Mouse (Mus musculus): Measurements from ENCODE around the gene Olfr1419.
"Not testable (repeated sequence)": the region's sequence is repeated elsewhere in the genome, so short reads cannot be mapped to it uniquely, and the experiment has no call there.

Olfr1419 gene

DNA sequence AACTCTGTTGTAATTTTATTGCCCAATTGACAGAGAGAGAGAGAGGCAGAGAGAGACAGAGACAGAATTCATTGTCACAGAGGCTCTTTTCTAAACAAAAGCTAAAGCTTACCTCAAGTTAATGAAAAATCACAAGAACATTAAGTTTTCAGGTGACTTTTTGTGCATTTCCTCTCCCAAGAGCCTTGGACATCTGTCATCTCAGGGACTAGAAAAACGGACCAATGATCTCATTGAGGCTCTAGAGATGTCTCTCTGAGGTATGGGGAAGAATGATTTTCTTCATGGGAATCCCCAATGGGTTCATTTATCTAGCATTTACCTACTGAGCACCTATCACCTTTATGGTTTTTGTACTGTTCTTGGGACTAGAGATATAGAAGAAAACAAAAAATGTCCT lies at the start of gene Olfr1419:
Gene Olfr1419 (minus strand): TSS at position 101 of the 400 bp plus-strand sequence.
- no peak for DNase-seq (ENCODE audit: low read depth, low spot score)
- H3K36me3 ChIP-seq (ENCODE audit: control insufficient read depth, insufficient read depth, low read length, poor library complexity, severe bottlenecking): no peaks in the 10 kb centered on the region
- H3K27me3 ChIP-seq (ENCODE audit: control insufficient read depth, insufficient read depth, low read length, poor library complexity, severe bottlenecking): no peaks in the 10 kb centered on the region

DNA sequence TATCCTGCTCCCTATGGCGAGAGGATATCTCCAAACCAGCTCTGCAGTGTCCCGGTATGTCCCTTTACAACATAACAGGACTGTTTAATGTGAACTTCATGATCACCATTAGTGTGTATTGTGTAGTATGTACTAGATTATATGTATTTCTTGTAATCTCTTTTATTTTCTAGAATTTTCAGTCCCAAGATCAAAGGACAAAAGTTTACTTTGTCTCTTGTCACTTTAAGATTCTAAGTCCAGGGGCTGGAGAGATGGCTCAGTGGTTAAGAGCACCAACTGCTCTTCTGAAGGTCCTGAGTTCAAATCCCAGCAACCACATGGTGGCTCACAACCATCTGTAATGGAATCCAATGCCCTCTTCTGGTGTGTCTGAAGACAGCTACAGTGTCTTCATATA lies 47.6 kb upstream of the Olfr1419 start:
- peaks cover 24% of the 10 kb centered on the region for H3K36me3 ChIP-seq (ENCODE audit: control insufficient read depth, insufficient read depth, low read length, poor library complexity, severe bottlenecking)
- not testable (repeated sequence) for H3K27me3 ChIP-seq (ENCODE audit: control insufficient read depth, insufficient read depth, low read length, poor library complexity, severe bottlenecking); DNase-seq (ENCODE audit: low read depth, low spot score)

DNA sequence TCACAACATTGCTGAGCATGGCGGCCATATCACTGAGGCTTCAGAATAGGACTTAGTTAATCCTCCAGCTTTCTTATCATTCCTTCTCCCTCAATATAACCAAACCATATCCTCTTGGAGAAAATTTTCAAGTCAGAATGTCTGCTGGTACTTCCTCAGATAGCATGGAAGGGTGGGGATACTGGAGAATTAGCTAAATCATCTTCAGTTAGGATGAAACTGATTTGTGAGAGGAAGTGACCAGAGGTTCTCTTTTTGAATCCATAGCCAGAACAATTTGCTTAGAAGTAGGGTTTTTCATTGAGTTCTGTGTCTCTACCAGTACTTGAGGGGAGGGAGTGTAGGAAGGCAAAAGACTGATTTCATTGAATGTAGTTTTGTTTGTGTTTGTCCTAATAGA lies 47.2 kb upstream of the Olfr1419 start:
- Histone ChIP-seq H3K27me3 (ENCODE audit: control insufficient read depth, insufficient read depth, low read length, poor library complexity, severe bottlenecking) (no peaks in the 10 kb centered on the region), H3K36me3 (ENCODE audit: control insufficient read depth, insufficient read depth, low read length, poor library complexity, severe bottlenecking) (peaks cover 26% of the 10 kb centered on the region)
- no peak for DNase-seq (ENCODE audit: low read depth, low spot score)

DNA sequence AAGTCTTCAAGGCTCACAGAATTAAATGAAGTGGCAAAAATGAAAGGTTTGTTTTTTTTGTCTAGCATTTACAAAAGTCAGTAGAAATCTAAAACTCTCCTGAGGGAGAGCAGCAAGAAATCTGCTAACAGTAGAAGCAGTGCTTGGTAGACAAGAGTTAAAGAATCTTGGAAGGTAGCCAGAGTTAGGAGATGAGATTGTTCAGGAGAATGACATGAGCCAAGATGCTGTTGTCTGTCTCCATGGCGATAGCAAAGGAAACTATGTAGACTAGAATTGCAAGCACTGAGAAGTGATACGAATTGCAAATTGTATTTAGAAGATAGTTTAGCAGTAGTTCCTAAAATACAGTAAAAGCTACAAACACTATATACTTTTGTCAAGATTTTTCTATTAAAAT lies 40.9 kb upstream of the Olfr1419 start:
- Histone ChIP-seq H3K27me3 (ENCODE audit: control insufficient read depth, insufficient read depth, low read length, poor library complexity, severe bottlenecking) (no peaks in the 10 kb centered on the region), H3K36me3 (ENCODE audit: control insufficient read depth, insufficient read depth, low read length, poor library complexity, severe bottlenecking) (peaks cover 8% of the 10 kb centered on the region)
- no peak for DNase-seq (ENCODE audit: low read depth, low spot score)

DNA sequence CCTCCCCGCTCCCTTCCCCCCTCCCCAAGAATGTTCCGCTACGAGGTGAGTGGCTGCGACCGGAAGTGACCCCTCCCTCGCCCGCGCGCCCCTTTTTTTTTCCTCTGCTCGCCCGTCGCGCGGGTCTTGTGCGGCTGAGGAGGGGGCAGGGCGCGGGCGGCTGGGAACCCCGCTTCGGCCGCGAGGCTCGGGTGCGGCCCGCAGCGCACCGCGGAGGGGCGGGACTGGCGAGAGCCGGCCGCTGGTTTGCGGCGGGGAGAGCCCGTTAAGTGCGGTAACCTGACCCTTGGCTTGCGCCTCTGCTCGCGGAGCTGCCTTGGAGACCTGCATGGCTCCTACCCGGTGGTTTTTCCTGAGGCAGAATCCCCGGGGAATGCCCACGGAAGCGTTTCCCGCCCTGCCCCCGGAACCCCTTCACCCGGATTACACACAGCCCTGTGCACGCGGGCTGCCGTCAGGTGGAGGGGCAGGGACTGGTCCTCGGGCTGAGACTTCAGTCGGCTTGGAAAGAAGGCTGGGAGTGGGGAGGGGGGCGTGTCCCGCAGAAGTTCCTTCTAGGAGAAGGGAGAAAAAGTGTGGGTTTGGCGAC lies 37.7 kb upstream of the Olfr1419 start:
- DNase-seq (ENCODE audit: low read depth, low spot score): no peak
- peaks cover 2% of the 10 kb centered on the region; the same call in 1 of the 2 replicates for H3K36me3 ChIP-seq (ENCODE audit: control insufficient read depth, insufficient read depth, low read length, poor library complexity, severe bottlenecking)

DNA sequence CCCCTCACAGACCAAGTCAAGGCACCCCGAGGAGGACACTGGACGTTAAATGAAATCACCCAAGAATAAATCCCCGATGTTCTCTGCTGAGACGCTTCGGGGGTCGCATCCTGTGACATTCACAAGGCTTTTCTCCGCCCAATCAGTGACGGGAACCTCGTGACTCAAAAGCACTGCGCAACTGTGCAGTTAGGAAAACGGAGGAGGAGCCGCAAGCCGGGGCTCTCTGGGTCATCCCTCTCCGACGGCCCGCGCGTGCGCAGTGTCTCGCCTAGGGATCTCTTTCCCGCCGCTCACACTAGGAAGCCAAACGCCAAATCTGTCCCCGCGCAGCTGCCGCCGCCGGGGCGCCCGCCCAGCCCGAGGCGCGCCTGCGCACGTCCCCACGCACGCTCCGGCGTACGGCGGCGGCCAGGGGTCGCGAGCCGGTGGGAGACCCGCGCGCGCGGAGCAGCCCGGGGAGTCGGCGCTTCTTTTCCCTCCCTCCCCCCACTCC lies 37.2 kb upstream of the Olfr1419 start, which contains the start of gene Patl1:
Gene Patl1 (plus strand): TSS at position 363 of the 496 bp plus-strand sequence.
- Histone ChIP-seq H3K27me3 (ENCODE audit: control insufficient read depth, insufficient read depth, low read length, poor library complexity, severe bottlenecking) (no peaks in the 10 kb centered on the region), H3K36me3 (ENCODE audit: control insufficient read depth, insufficient read depth, low read length, poor library complexity, severe bottlenecking) (no peaks in the 10 kb centered on the region)
- DNase-seq (ENCODE audit: low read depth, low spot score): peak; percentile 99

More for the DNA sequence above, 37.7 kb upstream of the Olfr1419 start:
- H3K27me3 ChIP-seq (ENCODE audit: control insufficient read depth, insufficient read depth, low read length, poor library complexity, severe bottlenecking): no peaks in the 10 kb centered on the region

DNA sequence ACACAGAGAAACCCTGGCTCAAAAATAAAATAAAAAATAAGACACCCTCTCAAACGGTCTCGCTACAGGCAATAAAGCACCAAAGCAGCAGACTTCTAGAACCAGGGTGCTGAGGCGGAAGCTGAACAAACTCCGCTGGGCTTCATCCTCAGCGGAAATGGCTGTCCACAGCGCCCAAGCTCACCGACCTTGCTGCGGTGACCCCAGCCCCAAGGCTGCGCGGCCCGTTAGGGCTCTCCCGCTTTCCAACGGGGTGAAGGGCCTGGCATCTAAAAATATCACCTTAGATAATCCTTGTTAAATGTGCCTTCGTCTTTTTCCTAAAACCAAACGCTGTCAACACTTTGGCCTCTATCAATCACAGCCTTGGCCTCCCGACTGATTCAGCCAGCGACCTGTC lies 36.7 kb upstream of the Olfr1419 start:
- peak; percentile 65 for DNase-seq (ENCODE audit: low read depth, low spot score)
- no peaks in the 10 kb centered on the region for H3K36me3 ChIP-seq (ENCODE audit: control insufficient read depth, insufficient read depth, low read length, poor library complexity, severe bottlenecking)
- no peaks in the 10 kb centered on the region for H3K27me3 ChIP-seq (ENCODE audit: control insufficient read depth, insufficient read depth, low read length, poor library complexity, severe bottlenecking)

DNA sequence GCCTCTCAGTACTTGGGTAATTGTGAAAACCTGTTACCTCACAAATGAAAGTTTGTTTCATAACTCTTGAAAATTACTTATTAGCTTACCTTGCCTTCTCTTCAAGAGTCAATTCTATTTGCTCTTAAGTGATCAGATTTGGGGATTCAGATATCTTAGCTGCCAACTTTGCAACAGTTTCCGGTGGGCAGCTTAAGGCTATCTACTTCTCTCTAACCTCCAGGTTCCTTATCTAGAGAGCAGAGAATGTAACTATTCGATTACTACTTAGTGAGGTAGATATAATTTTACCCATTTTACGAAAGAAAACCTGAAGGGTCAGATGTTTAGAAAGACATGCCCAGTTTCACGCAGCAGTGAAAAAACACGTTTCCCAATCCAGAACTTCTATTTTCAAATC lies 36.1 kb upstream of the Olfr1419 start:
- H3K27me3 ChIP-seq (ENCODE audit: control insufficient read depth, insufficient read depth, low read length, poor library complexity, severe bottlenecking): no peaks in the 10 kb centered on the region
- no peaks in the 10 kb centered on the region for H3K36me3 ChIP-seq (ENCODE audit: control insufficient read depth, insufficient read depth, low read length, poor library complexity, severe bottlenecking)
- DNase-seq (ENCODE audit: low read depth, low spot score): no peak

DNA sequence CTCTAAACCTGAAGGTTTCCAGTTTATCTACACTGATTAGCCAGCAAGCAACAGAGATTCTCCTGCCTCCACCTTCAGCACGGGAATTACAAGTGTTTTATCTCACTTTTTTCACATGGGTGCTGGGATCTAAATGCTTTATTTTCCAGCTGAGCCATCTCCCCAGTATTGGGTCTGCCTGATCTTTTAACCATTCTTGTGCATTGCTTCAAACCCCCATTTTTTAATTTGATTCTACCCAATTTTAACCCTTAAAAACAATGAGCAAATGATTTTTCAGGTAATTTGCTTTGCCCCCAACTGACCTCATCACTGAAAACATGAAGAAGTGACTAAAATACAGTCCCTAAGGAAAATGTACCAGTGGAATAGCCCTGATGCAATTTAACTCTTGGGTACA lies 11.4 kb upstream of the Olfr1419 start, which contains the start of gene Olfr1420:
Gene Olfr1420 (plus strand): TSS at position 301 of the 400 bp plus-strand sequence.
- Histone ChIP-seq H3K36me3 (ENCODE audit: control insufficient read depth, insufficient read depth, low read length, poor library complexity, severe bottlenecking) (no peaks in the 10 kb centered on the region), H3K27me3 (ENCODE audit: control insufficient read depth, insufficient read depth, low read length, poor library complexity, severe bottlenecking) (no peaks in the 10 kb centered on the region)
- no peak for DNase-seq (ENCODE audit: low read depth, low spot score)

DNA sequence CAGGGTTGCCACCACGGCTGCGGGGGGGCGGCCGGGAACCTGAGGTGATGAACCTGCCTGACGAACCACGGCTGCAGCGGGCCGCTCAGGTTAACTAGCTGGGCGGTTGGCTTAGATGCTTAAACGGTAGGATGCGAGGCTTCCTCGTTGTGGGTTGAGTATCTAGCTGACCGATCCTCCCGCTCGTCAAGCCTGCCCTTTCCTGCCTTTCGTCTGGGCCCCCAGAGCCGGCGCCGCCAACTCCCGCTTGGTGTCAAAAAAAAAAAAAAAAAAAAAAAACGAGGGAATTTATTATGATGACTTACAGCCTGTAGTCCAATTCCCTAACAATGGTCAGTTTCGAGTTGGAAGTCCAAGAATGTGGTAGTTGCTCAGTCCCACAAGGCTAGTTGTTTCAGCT lies 3.5 kb upstream of the Olfr1419 start:
- not testable (repeated sequence) for H3K27me3 ChIP-seq (ENCODE audit: control insufficient read depth, insufficient read depth, low read length, poor library complexity, severe bottlenecking); DNase-seq (ENCODE audit: low read depth, low spot score); H3K36me3 ChIP-seq (ENCODE audit: control insufficient read depth, insufficient read depth, low read length, poor library complexity, severe bottlenecking)

DNA sequence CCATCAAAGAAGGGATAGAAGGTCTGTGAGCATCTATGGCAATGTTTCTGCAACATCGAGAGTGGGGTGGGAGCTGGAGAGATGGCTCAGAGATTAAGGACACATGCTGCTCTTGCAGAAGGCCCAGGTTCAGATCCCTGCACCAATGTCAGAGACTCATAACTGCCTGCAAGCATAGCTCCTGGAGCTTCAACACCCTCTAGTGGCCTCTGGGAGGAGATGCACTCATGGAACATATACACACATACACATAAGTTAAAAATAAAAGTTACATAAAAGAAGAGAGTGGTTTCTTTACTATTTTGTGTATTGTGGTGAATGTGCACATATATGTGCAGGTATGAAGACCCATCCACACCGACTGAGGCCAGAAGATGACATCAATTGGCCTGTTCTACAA lies 7.1 kb downstream of the Olfr1419 start:
- H3K36me3 ChIP-seq (ENCODE audit: control insufficient read depth, insufficient read depth, low read length, poor library complexity, severe bottlenecking): no peaks in the 10 kb centered on the region
- no peak for DNase-seq (ENCODE audit: low read depth, low spot score)

DNA sequence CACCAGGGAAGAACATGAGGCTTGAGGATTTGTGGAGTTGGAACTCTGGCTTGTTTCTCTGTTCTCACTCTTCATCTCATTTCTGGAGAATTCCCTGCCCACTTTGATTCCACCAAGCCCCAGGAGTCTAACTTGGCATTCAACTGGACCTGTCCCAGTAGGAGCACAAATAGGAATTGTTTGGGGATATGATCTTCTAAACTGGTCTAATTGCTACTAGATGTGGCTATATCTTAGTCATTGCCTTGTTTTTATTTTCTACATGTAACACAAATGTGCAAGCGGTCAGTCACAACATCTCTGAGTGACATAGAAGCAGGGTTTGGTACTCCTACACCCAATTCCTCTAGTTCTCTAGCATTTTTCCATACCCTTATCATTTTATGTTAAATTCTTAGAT lies 13.9 kb downstream of the Olfr1419 start, which contains the start of gene Olfr1418:
Gene Olfr1418 (minus strand): TSS at position 101 of the 400 bp plus-strand sequence.
- DNase-seq (ENCODE audit: low read depth, low spot score): no peak
- H3K27me3 ChIP-seq (ENCODE audit: control insufficient read depth, insufficient read depth, low read length, poor library complexity, severe bottlenecking): no peaks in the 10 kb centered on the region
- H3K36me3 ChIP-seq (ENCODE audit: control insufficient read depth, insufficient read depth, low read length, poor library complexity, severe bottlenecking): no peaks in the 10 kb centered on the region

More for the DNA sequence above, 7.1 kb downstream of the Olfr1419 start:
- no peaks in the 10 kb centered on the region for H3K27me3 ChIP-seq (ENCODE audit: control insufficient read depth, insufficient read depth, low read length, poor library complexity, severe bottlenecking)

DNA sequence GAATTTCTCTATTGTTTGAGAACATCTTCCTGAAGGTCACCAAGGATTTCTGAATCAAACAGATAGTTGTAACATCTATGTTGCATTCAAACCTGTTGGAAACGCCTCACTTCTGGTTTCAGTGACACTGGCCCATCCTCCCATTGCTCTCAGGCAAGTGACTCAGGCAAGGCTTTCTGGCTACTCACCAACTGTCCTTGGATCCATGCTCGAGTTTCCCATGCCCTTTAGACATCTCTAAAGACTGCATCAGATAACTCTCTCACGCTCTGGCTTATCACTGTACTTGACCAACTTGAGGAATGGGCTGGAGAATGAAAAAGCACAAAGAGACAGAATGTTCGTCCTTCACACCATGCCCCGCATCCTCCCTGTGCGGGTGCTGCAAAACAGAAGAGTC lies 18.4 kb downstream of the Olfr1419 start:
- DNase-seq (ENCODE audit: low read depth, low spot score): no peak
- Histone ChIP-seq H3K36me3 (ENCODE audit: control insufficient read depth, insufficient read depth, low read length, poor library complexity, severe bottlenecking) (no peaks in the 10 kb centered on the region), H3K27me3 (ENCODE audit: control insufficient read depth, insufficient read depth, low read length, poor library complexity, severe bottlenecking) (no peaks in the 10 kb centered on the region)

DNA sequence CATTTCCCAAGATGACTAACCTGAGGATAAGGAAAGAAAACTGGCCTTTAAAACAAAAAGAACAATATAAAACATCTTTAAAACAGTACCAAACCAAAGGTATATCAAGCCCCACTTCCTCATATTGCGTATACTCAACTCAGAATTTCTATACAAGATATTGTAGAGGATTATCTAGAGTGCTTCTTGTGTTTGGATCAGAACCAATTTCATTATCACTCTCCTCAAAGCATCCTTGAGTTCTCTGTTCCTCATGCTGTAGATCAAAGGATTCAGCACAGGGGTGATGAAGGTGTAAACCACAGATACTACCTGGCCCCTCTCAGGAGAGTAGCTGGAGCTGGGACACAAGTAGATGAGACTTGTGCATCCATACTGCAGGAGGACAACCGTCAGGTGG lies 20.1 kb downstream of the Olfr1419 start:
- DNase-seq (ENCODE audit: low read depth, low spot score): no peak
- no peaks in the 10 kb centered on the region for H3K36me3 ChIP-seq (ENCODE audit: control insufficient read depth, insufficient read depth, low read length, poor library complexity, severe bottlenecking)
- no peaks in the 10 kb centered on the region for H3K27me3 ChIP-seq (ENCODE audit: control insufficient read depth, insufficient read depth, low read length, poor library complexity, severe bottlenecking)

DNA sequence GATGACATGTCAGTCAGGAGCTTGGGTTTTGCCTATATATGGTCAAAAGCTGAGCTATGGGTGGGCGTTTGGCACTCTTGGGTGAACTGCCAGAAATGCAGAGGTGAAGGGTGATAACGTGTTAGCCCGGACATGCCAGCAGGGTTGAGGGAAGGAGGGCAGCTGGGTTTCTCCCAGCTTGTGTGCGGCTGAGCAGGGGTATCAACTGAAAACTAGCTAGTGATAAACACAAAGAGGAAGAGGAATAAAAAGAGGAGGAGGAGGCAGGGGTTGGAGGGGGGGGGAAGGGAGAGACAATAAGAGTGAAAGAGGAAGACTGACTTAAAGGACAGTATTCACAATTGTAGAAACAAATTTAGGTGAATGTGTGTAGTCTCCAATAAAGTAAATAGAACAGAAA lies 22.3 kb downstream of the Olfr1419 start:
- Histone ChIP-seq H3K27me3 (ENCODE audit: control insufficient read depth, insufficient read depth, low read length, poor library complexity, severe bottlenecking) (no peaks in the 10 kb centered on the region), H3K36me3 (ENCODE audit: control insufficient read depth, insufficient read depth, low read length, poor library complexity, severe bottlenecking) (no peaks in the 10 kb centered on the region)
- peak; percentile 3 for DNase-seq (ENCODE audit: low read depth, low spot score)

DNA sequence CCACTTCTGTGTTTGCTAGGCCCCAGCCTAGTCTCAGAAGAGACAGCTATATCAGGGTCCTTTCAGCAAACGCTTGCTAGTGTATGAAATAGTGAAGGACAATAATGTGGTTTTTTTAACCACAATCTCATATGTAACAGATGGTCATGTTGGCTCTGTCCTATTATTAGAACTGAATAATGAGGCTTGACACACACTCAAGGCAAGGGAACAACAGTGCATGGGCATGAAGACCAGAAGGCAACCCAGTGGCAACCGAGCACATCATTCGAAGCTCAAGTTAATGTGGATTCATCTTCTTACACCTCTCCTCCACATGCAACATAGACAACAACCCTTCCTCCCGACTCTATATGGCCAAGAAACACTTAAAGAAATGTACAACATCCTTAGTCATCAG lies 28.6 kb downstream of the Olfr1419 start:
- H3K36me3 ChIP-seq (ENCODE audit: control insufficient read depth, insufficient read depth, low read length, poor library complexity, severe bottlenecking): no peaks in the 10 kb centered on the region
- no peak for DNase-seq (ENCODE audit: low read depth, low spot score)
- no peaks in the 10 kb centered on the region for H3K27me3 ChIP-seq (ENCODE audit: control insufficient read depth, insufficient read depth, low read length, poor library complexity, severe bottlenecking)
